Mouse (Mus musculus) lung, embryonic 16.5 days (tissue): ENCODE measurements around the gene Sall1. TPM values are rescaled to one million over a fixed set of nuclear protein-coding genes. Genes with fewer than 3 reads are reported as not detected.

Experiments
- ATAC-seq: fragments of 200-750 bp; cut with Nextera tagmentation; 2 replicates; pipeline ENCODE4 v1.8.0; 2017; ENCODE audit warnings: low read depth, mild to moderate bottlenecking, moderate library complexity
- H3K27ac ChIP-seq: fragments of 300-500 bp; sonication (generic); 2 replicates; pipeline ENCODE4 v1.5.1; 2014; ENCODE audit warnings: mild to moderate bottlenecking, control low read depth, low read length
- H3K27me3 ChIP-seq: fragments of 300-500 bp; sonication (generic); 2 replicates; pipeline ENCODE4 v1.6.1; 2014; ENCODE audit warnings: low read depth, low read length, mixed read lengths; ENCODE audit not compliant: control insufficient read depth, insufficient read depth
- H3K36me3 ChIP-seq: fragments of 300-500 bp; sonication (generic); 2 replicates; pipeline ENCODE4 v1.6.1; 2014; ENCODE audit warnings: low read length; ENCODE audit not compliant: control insufficient read depth, insufficient read depth
- H3K4me1 ChIP-seq: fragments of 300-500 bp; sonication (generic); replicated peaks from 2 replicates; pipeline ENCODE4 v1.6.1; 2014; ENCODE audit warnings: low read length, mixed read lengths; ENCODE audit not compliant: control insufficient read depth, insufficient read depth
- H3K4me2 ChIP-seq: fragments of 300-500 bp; sonication (generic); 2 replicates; pipeline ENCODE4 v1.6.1; 2014; ENCODE audit warnings: low read depth, low read length, control low read depth
- H3K4me3 ChIP-seq: fragments of 300-500 bp; sonication (generic); 2 replicates; pipeline ENCODE4 v1.5.1; 2014; ENCODE audit warnings: mild to moderate bottlenecking, low read length, control low read depth
- H3K9ac ChIP-seq: fragments of 300-500 bp; sonication (generic); 2 replicates; pipeline ENCODE4 v1.6.1; 2014; ENCODE audit warnings: low read length, control low read depth
- H3K9me3 ChIP-seq: fragments of 300-500 bp; sonication (generic); 2 replicates; pipeline ENCODE4 v1.6.1; 2016; ENCODE audit warnings: low read length; ENCODE audit not compliant: control insufficient read depth
- WGBS: fragments of 180-500 bp; shearing (Covaris S2); extraction: QIAGEN DNeasy Blood & Tissue Kit; methylation state at CpG from one replicate; pipeline ENCODE4 v1.1.7; 2014; 5-methylcytosine and 5-hydroxymethylcytosine counted together
- polyA plus RNA-seq: library from polyadenylated mRNA; unstranded; fragments of >200 nt; fragmentation: Nextera tagmentation; extraction: Ambion mirVana; gene quantifications from 2 replicates; pipeline ENCODE4 v1.2.1, GENCODE M21; 2015

Gene Sall1
- polyA plus RNA-seq, 1 experiment from 2014 or later = 0.03 TPM

DNA sequence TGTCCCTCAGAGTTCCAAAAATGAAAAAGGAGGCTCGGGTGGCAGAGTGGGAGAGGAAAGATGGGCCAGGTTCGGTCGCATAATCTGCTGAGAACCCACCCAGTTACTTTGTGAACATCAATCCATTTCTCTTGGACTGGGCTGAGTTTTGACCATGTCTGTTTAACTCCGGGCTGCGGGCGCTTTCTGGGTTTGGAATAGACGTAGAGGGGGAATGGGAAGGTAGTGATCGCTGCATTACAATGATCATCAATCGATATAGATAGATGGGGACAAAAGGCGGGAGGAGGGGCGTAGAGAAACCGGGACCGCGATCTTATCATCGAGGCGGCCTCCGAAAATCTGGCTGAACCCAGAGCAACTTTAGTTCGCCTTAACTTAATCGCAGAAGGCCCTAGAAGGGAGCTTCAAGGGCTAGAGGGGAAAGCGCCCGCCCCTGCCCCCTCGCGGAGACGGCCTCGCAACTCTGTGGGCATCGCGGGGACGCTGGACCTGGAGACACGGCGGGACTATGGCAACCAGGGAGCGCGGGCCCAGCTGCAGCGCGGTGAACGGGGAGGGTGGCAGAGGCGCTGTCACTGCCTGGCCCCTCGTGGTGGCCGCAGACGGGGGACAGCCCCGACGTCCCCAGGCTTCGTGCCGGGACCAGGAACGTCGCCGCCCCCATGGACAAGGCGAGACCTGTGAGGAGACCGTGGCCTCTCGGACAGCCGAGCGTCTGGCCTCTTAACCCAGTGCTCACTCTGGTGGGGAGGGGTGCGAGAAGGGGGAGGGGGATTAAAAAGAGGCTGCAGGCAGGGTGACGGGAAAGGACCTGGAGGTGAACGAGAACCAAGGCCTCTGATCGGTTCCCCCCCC is 18.5 kb downstream of the Sall1 start:
- H3K27me3 ChIP-seq = peaks cover 43% of the 10 kb centered on the region
- H3K4me1 ChIP-seq = peaks cover 5% of the 10 kb centered on the region; the same call in 1 of the 2 replicates
- peak; percentile 54; the same call in 1 of the 2 replicates for ATAC-seq
- peak overlapping the region; percentile 50 for H3K4me2 ChIP-seq
- peak overlapping the region; percentile 23 for H3K4me3 ChIP-seq
- H3K9ac ChIP-seq = no peak overlapping the region
- H3K27ac ChIP-seq = no peak overlapping the region
- no peaks in the 10 kb centered on the region for H3K36me3 ChIP-seq
- 4% methylated on average over 55 of the region's 55 CpGs for WGBS
- no peaks in the 10 kb centered on the region for H3K9me3 ChIP-seq

DNA sequence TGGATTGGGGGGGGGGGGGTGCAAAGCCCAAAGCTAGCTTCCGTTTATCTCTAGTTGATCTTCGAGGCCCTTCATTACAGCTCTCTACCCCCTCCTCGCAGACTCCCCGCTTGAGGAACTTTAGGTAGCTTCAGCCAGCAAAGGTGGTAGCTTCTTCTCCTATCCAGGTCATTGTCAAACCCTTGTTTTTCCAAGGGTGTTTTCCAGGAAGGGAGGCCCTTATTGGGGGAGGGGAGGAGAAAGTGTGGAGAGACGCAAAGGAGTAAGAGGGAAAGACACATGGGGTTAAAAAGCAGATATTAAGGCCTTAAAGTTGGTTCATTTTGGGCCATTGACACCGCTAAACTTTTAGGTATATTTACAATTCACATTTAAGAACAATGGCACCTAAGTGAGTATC is 19.2 kb downstream of the Sall1 start:
- Histone ChIP-seq H3K36me3 (no peaks in the 10 kb centered on the region), H3K4me1 (peaks cover 5% of the 10 kb centered on the region; the same call in 1 of the 2 replicates), H3K9me3 (no peaks in the 10 kb centered on the region), H3K27ac (no peak overlapping the region), H3K4me3 (no peak overlapping the region), H3K27me3 (peaks cover 41% of the 10 kb centered on the region), H3K4me2 (no peak overlapping the region), H3K9ac (no peak overlapping the region)
- 34% methylated on average over 6 of the region's 6 CpGs for WGBS
- no peak for ATAC-seq

DNA sequence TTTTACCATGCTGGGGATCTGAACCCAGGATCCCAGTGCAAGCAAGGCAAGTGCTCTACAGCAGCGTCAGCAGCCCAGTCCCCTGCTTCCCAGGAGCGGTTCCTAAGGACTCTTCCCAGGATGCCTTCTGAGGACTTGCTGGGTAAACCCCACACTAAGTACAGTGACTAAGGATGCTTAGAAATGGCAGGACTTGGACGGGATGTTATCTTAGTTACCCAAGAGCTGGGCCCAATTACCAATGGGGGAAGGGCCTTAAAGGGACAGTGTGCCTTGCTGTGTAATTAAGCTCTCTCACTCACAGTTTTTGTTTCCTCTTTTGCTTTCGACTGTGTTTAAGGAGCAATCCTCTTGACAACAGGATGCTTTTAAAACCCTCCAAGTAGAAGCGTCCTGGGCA is 22.8 kb downstream of the Sall1 start:
- no peak overlapping the region for H3K4me2 ChIP-seq
- no peak overlapping the region for H3K9ac ChIP-seq
- ATAC-seq = no peak
- peaks cover 5% of the 10 kb centered on the region; the same call in 1 of the 2 replicates for H3K4me1 ChIP-seq
- H3K9me3 ChIP-seq = no peaks in the 10 kb centered on the region
- no peak overlapping the region for H3K4me3 ChIP-seq
- H3K27me3 ChIP-seq = peaks cover 16% of the 10 kb centered on the region
- 5% methylated on average over 5 of the region's 5 CpGs for WGBS
- H3K27ac ChIP-seq = no peak overlapping the region
- H3K36me3 ChIP-seq = no peaks in the 10 kb centered on the region

DNA sequence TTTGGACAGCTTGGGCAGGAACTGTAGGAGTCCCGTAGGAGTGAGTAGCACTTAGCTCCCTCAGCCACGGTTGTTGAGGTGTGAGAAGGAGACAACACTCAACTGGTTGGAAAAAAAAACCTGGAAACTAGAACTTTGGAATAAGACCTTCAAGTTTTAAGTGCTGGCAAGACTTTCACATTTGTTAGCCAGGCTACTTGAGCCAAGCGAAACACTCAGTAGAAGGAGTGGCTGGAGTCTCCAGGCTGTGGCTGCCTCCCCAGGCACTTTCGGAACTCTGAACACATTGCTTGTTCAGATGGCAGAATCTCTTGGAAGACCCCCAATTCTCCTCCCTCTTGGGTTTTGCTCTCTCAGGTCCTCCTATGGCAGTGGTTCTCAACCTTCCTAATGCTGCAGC is 26.1 kb downstream of the Sall1 start:
- Histone ChIP-seq H3K27me3 (no peaks in the 10 kb centered on the region), H3K9ac (no peak overlapping the region), H3K9me3 (no peaks in the 10 kb centered on the region), H3K4me2 (no peak overlapping the region), H3K36me3 (no peaks in the 10 kb centered on the region), H3K27ac (no peak overlapping the region), H3K4me1 (0 out of 2 replicates have a peak, but pooled peaks cover 3% of the 10 kb centered on the region), H3K4me3 (no peak overlapping the region)
- WGBS = 50% methylated on average over 4 of the region's 4 CpGs
- no peak for ATAC-seq

DNA sequence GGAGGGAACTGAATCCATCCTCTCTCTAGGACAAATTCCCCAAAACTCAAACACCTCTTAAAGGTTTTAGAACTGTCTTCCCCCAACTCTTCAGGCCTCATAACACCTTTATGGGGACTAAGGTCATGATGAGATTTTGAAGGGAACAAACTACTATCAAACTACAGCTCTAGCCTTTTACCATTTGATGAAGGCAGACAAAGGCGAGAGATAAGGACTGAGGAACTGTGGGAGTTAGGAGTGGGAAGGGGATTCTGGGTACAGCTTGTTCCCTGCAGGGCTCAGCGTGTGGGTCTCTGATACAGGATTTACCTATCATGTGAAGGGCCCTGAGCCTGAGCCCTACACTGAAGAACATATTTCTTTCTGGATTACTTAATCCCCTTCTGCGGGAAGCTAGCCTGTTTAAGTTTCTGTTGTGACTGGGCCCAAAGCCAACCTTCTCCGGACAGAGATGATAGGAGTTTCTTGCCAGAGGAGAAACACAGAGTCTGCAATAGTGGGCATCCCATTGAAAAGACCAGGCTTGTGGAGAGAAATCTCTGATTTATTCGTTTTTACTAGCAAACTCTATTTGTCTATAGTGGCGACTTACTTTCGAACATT is 27.4 kb downstream of the Sall1 start:
- Histone ChIP-seq H3K4me3 (no peak overlapping the region), H3K27ac (no peak overlapping the region), H3K36me3 (no peaks in the 10 kb centered on the region), H3K4me1 (0 out of 2 replicates have a peak, but pooled peaks cover 3% of the 10 kb centered on the region), H3K9me3 (no peaks in the 10 kb centered on the region), H3K4me2 (no peak overlapping the region), H3K27me3 (peaks cover 3% of the 10 kb centered on the region; the same call in 1 of the 2 replicates), H3K9ac (no peak overlapping the region)
- 63% methylated on average over 7 of the region's 7 CpGs for WGBS
- ATAC-seq = no peak

DNA sequence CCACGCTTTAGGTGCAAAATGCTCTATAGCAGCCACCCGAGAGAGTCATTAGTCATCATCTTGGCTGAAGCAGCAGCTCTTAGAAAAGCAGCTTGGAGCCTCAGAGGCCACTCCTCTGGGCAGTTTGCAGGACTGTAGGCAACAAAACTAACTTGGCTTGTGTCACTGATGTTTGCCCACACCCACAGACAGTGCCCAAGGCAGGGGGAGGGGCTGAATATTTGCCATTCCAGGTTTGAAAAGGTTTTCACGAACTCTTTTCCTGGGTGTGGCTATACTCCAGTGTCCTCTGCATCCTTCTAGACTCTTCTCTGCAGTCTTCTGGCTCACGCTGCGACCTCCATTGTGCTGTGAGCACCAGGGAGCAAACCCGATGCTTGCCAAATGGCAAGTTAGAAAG is 28.4 kb downstream of the Sall1 start:
- ATAC-seq = no peak
- WGBS = 44% methylated on average over 6 of the region's 6 CpGs
- H3K4me1 ChIP-seq = no peaks in the 10 kb centered on the region

DNA sequence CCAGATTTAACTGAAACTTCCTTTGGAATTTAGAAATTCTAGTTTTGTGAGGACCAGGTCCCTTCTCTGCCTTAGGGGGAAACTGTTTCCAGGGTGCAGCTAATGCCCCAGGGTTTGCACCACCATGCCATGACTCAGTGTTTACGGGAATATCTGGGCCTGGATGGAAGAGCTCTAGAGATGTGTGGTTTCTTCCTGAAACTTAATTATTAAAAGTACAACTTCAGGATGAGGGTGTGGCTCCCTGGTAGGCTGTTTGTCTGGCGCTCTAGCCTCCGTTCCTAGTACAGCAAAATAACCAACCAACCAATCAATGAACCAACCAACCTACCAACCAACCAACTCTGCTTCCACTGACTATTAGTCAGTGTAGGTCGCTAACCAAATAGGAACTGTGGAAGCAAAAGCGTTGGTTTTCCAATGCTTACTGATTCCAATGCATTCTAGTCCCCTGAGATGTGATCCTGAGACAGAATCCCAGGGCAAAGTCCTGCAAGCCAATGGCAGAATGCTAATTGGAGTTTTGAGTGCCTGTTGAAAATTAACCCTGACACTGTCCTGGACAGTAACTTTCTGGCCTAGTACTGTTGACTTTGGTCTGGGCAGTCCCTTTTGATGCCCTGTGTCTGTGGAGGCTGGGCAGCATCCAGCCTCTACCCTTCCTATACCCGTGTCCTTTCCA is 31.0 kb downstream of the Sall1 start:
- no peaks in the 10 kb centered on the region for H3K4me1 ChIP-seq
- ATAC-seq = no peak
- H3K4me2 ChIP-seq = no peak overlapping the region
- 81% methylated on average over 6 of the region's 6 CpGs for WGBS
- H3K27me3 ChIP-seq = peaks cover 9% of the 10 kb centered on the region
- no peaks in the 10 kb centered on the region for H3K36me3 ChIP-seq
- H3K9me3 ChIP-seq = no peaks in the 10 kb centered on the region
- no peak overlapping the region for H3K9ac ChIP-seq
- H3K4me3 ChIP-seq = no peak overlapping the region
- no peak overlapping the region for H3K27ac ChIP-seq

More for the DNA sequence above, 28.4 kb downstream of the Sall1 start:
- H3K9me3 ChIP-seq = no peaks in the 10 kb centered on the region
- no peak overlapping the region for H3K4me3 ChIP-seq
- no peaks in the 10 kb centered on the region for H3K36me3 ChIP-seq
- H3K27me3 ChIP-seq = peaks cover 3% of the 10 kb centered on the region; the same call in 1 of the 2 replicates
- H3K27ac ChIP-seq = no peak overlapping the region
- H3K4me2 ChIP-seq = no peak overlapping the region
- H3K9ac ChIP-seq = no peak overlapping the region

DNA sequence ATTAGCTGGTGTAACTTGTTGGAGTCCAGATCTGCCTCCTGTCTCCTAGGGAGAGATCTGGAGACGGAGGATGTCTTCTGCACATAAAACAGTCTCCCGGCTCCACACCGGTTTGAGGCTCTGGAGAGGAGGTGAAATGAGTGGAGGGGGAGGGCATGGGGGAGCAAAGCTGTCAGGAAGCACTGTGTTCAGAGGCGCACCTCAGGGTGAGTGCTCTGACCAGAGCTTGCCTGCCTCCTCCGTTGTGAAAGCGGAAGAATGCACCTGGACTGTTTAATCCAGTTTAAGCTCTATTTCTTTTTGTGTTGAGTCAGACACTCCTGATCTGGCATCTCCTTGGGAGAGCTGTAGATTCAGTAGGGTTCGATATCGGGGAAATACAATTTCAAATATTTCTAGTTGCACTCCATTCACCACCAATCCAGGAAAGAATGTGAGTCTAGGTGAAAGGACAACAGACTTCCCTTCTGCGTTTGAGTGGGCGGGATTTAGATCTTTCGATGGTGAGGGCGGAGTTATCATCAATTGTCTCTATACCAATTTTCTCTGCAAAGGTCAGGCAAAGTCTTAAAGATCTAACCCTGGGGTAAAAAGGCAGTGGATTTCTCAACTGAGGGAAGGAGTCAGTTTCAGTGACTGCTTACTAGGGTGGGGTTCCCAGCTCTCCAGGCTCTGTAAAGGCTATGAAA is 31.8 kb downstream of the Sall1 start:
- 24% methylated on average over 12 of the region's 12 CpGs for WGBS
- Histone ChIP-seq H3K9me3 (no peaks in the 10 kb centered on the region), H3K36me3 (no peaks in the 10 kb centered on the region), H3K4me1 (no peaks in the 10 kb centered on the region), H3K9ac (no peak overlapping the region), H3K27ac (no peak overlapping the region), H3K4me2 (no peak overlapping the region), H3K27me3 (peaks cover 15% of the 10 kb centered on the region), H3K4me3 (no peak overlapping the region)
- no peak for ATAC-seq
